Mouse (Mus musculus): Measurements from ENCODE around the gene Qrich2.
"Not testable (repeated sequence)": the region's sequence is repeated elsewhere in the genome, so short reads cannot be mapped to it uniquely, and the experiment has no call there.

Gene Qrich2

GRCm38 (mm10) chr11:116466141-116466540, at the start of gene Qrich2:
Gene Qrich2 (minus strand): TSS chr11:116466241.
- DNase-seq (ENCODE audit: low spot score), result no peak

GRCm38 (mm10) chr11:116515330-116516020, 49.4 kb upstream of the Qrich2 start:
- no peak for DNase-seq (ENCODE audit: low spot score)

- DNase-seq (ENCODE audit: low spot score), result no peak
Measured at GRCm38 (mm10) chr11:116513531-116514038, 47.5 kb upstream of the Qrich2 start.

GRCm38 (mm10) chr11:116512987-116513386, 46.9 kb upstream of the Qrich2 start:
- no peak for DNase-seq (ENCODE audit: low spot score)

- DNase-seq (ENCODE audit: low spot score), result no peak
Measured at GRCm38 (mm10) chr11:116512154-116512553, 46.1 kb upstream of the Qrich2 start.

GRCm38 (mm10) chr11:116511301-116511868, 45.3 kb upstream of the Qrich2 start:
- DNase-seq (ENCODE audit: low spot score), result no peak

- DNase-seq (ENCODE audit: low spot score), result no peak
Measured at GRCm38 (mm10) chr11:116508689-116509088, 42.6 kb upstream of the Qrich2 start.

- DNase-seq (ENCODE audit: low spot score), result no peak
Measured at GRCm38 (mm10) chr11:116506151-116506875, 40.3 kb upstream of the Qrich2 start.

- no peak for DNase-seq (ENCODE audit: low spot score)
Measured at GRCm38 (mm10) chr11:116505573-116505972, 39.5 kb upstream of the Qrich2 start.

- no peak for DNase-seq (ENCODE audit: low spot score)
Measured at GRCm38 (mm10) chr11:116504516-116504915, 38.5 kb upstream of the Qrich2 start.

GRCm38 (mm10) chr11:116501005-116501746, 35.1 kb upstream of the Qrich2 start:
- peak; percentile 94 for DNase-seq (ENCODE audit: low spot score)

GRCm38 (mm10) chr11:116499018-116499417, 33.0 kb upstream of the Qrich2 start:
- DNase-seq (ENCODE audit: low spot score), result no peak

GRCm38 (mm10) chr11:116498596-116498995, 32.6 kb upstream of the Qrich2 start:
- DNase-seq (ENCODE audit: low spot score), result no peak

GRCm38 (mm10) chr11:116497313-116497712, 31.3 kb upstream of the Qrich2 start:
- no peak for DNase-seq (ENCODE audit: low spot score)

- DNase-seq (ENCODE audit: low spot score), result peak; percentile 66
Measured at GRCm38 (mm10) chr11:116494474-116495174, 28.6 kb upstream of the Qrich2 start.

- peak; percentile 88 for DNase-seq (ENCODE audit: low spot score)
Measured at GRCm38 (mm10) chr11:116493795-116494252, 27.8 kb upstream of the Qrich2 start, which contains the start of gene Prpsap1. Gene Prpsap1 (minus strand): TSS chr11:116494202.

- DNase-seq (ENCODE audit: low spot score), result no peak
Measured at GRCm38 (mm10) chr11:116493191-116493590, 27.1 kb upstream of the Qrich2 start.

GRCm38 (mm10) chr11:116492507-116492906, 26.5 kb upstream of the Qrich2 start:
- DNase-seq (ENCODE audit: low spot score), result not testable (repeated sequence)

- DNase-seq (ENCODE audit: low spot score), result no peak
Measured at GRCm38 (mm10) chr11:116491338-116491737, 25.3 kb upstream of the Qrich2 start.

GRCm38 (mm10) chr11:116490232-116491107, 24.4 kb upstream of the Qrich2 start:
- DNase-seq (ENCODE audit: low spot score), result peak; percentile 96

Data from retina, embryonic 14.5 days (tissue).